Mouse (Mus musculus): ENCODE measurements around the gene Lama4.

The Lama4 gene

DNA sequence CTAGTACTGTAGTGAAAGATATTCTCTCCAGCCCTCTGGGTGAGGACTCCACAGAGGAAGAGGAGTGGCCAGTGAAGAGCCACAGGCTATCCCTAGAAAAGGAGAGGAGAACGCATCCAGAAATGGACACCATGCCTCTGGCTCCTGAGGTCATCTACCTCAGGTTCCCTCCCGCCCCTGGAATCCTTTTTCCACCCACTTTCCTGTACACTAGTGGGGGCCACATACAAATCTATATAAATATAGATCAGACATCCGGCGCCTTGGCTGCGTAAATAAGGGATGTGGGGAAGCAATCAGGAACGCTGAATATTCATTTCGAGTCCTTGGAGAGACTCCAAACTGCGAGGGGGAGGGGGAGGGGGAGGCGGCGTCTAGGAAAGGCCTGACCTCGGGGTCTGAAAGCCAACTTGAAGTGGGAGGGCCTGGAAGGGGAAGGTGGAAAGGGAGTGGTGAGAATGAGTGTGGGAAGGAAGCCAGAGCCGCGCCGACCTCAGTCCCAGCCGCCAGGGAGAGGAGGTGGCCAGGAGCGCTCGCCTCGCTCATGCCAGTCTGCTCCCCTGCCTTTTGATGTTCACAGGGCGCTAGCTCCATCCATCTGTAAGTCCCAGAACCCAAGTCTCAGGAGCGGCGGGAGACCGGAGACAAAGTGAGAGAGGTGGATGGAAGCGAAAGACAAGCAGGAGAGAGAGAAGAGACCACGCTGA lies at the start of gene Lama4:
TSS of gene Lama4 (plus strand) at position 441 of the 707 bp plus-strand sequence.
- peak; percentile 45 for DNase-seq

DNA sequence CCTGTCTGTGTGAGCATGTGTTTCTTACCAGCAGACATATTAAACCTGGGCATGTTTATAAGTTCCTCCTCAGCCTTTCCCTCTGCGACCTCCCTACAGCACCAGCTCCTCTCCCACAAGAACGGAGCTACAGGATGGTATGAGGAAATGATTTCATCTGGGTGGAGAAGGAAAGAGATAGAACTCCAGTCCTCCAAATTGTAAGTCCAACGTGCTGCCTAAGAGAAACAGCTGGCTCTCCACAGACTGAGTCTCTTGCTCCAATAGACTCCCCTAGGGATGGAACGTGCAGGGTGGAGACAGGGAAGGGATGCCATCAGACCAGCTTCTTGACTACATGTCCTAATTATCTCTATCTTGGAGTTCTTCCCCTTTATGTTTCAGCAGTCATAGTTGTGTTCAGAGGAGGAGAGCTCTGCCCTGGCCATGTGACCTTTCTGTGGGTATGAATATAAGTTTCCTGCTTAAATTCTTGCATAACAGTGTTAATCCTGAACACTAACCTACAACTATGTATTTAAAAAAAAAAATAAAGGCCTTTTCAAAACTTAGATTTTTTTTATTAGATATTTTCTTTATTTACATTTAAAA lies 49.2 kb upstream of the Lama4 start:
- no peak for DNase-seq

DNA sequence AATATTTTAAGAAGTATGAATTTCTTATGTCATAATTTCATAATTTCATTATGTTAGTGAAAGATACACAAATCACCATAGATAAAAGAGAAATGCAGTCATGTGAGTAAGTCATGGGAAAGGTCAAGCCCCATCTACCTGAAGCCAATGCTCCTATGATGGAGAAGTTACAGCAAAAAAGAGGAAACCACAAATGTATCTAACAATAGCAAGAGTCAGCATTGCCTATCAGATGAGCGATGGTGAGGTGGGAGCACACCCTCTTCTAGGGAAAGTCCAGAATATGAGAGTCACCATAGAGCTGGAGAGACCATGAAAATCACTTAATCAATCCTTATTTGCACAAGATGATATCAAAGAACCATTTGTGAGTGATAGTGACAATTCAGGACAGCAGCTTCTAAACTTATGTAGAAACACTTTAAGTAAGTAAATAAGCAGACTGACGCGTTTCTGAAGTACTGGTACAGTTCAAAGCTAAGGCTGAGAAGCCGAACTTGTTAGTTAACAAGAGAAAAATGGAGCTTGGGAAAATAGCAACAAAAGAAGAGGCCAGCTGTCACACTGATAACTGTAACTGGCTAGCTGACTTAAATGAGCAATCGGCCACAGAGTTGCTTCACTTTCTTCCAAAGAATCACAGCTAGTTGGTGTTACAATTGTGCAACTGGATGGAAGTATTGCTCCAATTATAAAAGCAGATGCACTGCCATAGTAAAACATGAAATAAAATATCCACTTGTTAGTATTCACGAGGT lies 36.2 kb upstream of the Lama4 start:
- no peak for DNase-seq

DNA sequence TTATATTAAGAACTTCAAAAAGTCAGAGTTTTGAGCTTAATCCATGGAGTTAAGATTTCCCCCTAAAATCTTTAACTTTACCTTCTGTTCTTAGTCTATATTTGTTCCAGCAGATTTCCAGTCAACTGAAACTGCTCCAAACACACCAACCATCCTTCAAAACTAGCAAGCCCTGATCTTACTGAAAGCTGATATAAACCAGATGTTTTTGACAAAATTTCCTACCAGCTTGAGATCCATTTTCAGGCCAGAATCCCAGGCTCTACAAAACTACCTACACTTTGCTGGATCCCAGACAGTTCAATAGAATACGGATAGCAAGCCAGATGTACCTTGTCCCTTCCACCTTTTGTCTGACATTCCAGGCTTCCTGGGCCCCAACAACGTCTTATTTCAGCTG lies 20.6 kb upstream of the Lama4 start:
- DNase-seq = no peak

DNA sequence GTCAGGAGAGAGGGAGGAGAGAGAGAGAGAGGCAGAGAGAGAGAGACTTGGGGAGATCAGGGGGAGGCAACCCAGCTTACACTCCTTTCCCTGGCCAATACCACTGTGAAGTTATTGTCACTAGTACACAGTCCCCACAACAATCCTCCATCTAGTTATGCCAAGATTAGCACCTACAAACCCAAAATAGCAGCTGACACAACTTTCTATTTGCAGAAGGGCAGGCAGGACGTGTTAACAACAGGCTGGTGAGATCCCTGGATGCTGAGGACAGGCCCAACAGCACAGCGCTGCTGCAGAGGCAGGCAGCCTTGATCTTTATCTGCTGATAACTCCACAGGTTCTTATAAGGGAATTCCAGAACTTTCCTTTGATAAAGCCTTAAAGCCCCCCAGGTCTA lies 3.4 kb upstream of the Lama4 start:
- DNase-seq = no peak

DNA sequence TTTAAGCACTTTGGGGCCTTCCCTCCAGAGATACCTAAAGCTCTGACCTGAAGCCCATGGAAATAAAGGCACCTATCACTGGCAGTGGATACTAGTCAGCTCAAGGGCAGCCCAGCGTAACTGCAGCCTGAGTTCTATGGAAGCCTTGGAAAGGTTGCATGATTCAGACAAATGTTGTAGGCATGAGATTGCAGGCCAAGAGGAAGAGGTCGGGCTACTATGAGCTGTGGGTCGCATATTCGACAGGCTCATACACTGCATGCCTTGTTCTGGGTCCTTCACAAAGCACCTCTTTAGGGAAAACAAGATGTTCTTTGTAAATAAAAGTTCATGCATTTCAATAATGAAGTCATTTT lies 618 bp upstream of the Lama4 start:
- no peak for DNase-seq

DNA sequence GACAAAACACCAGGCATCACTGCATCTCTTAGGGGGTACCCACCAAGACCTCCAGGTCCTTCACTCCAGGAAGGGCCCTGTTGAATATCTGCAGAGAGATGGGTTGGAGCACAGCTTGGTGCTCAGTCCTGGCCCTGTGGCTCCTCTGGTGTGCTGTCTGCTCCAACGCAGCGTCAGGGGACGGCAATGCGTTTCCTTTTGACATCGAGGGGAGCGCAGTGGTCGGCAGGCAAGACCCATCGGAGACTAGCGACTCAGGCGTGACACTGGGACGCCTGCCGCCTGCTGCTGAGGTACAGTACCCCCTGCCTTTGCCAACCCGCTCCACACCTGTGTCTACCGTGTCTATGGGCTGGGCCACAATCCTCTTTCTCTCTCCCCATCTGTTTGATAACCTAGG lies 542 bp downstream of the Lama4 start:
- DNase-seq = peak; percentile 13

DNA sequence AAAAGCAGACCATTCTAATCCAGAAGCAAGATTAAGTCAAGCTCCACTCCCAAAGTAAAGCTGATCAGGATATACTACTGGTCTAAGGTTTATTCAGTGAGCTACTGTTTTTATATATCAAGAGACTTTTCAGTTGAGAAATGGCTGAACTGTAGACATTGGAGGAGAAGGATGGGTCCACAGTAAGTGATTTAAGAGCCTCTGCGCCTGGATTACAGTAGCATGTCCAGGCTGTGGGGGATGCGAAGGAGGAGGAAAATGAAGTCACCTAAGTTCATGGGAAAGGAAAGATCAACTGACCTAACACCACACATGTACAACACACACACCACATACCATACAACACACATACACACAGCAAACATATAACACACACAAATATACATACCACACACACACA lies 1.3 kb downstream of the Lama4 start:
- DNase-seq = no peak

DNA sequence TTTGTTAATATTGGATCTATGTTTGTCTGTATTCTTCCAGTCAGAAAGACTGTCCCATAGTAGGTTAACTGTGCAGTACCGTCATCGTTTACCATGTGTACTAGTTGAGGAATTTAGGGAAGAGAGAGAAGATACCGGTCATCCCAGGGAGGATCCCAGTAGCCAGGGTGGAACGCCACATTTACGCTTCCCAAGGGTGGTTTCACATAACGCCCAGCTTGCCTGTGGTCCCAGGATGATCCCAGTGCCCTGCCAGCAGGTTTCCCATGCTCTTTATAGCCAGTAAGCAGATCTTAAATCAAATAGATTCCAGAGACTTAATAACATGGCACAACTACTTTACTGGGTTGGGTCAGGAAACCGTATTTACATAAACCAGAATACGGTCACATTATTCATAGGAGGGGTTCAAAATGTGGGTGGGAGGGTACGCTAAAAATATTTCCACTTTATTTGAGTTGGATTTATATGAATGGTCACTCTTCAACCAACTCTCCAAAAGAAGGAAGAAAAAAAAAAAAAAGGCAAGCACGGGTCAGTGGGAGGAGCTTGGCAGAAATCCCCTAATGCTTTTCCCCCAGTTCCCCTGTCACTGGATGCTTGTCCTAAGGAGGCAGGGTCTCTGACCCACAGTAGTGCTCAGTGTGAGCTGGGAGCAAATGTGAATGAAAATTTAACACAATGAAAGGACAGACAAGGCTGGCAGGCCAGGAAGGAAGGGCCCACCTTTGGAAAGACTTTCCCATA lies 3.2 kb downstream of the Lama4 start:
- DNase-seq = no peak

DNA sequence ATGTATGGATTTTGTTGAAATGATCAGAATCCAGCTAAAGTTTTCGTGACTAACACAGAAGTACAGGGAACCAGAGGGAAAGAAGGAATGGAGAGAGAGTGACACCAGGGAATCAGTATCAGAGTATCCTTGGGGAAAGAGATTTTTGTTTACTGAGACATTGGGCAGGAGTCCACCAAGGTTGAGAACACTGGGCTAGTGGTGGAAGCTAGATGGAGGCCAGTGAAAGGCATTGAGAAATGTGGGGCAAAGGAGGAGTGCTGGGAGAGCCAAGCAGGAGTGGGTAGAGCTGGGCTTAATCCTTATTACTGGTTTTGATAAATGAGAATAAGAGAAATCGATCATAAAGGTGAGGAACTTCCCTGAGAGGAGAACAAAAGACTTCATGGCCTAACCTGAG lies 4.2 kb downstream of the Lama4 start:
- DNase-seq = no peak

DNA sequence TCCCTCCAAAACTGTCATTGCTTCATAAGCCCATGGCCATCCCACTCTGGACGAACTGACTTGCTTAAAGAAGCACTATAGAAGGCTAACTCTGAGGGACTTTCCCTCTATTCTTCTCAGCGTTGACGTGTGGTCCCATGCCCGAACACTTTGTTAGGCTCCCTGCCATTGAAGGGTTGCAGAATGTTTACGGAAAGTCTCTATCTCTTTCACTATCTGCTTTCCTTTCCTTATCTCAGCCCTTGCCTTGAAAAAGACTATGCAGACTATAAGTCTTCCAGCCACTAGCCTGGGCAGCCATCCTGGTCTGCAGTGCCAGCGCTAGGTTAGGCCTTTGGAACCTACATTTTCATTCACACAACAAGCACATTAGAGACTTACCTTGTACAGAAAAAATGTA lies 4.7 kb downstream of the Lama4 start:
- DNase-seq = no peak

DNA sequence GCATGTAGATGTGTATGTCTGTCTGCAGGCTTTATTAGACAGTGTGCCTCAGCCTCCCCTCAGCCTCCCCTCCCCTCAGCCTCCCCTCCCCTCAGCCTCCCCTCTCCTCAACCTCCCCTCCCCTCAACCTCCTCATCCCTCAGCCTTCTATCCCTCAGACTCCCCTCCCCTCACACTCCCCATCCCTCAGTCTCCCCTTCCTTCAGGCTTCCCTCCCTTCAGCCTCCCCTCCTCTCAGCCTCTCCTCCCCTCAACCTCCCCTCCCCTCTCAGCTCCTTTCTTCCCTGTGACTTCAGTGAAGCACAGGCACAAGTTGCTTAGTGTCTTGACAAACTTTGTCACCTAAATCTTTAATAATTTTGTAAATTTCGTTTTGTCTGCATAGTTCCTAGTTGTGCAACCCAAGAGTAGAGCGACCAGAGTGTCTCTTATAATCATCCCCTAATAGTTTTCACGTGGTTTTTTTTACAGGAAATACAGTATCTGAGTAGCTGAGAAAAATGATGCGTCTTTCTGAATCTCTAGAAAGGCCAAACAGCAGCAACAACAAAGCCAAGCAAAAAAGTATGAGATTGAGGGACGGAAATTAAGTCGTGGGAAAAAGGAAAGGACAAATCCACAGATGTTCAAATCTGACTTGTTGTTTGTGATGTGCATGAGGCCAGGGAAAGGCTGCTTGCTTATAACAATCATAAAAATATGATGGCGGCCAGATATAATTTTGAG lies 7.1 kb downstream of the Lama4 start:
- no peak for DNase-seq

DNA sequence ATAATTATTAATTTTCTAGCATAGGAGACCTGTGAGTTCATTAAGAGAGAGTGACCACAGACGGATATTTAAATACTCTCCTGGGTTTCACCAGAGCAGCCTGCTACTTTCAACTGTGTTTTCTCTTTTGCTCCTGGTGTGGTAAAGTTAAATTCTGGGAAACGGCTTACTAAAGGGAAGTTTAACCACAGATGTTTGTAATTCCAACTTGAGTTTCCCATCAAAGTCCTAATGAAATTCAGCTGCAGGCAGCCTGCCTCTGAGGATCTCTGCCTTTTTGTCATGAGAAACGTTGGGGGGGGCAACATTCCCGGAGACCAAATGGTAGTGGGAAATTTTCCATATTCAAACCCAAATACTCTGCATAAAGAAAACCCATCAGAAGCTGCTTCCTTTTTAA lies 7.7 kb downstream of the Lama4 start:
- DNase-seq = no peak

DNA sequence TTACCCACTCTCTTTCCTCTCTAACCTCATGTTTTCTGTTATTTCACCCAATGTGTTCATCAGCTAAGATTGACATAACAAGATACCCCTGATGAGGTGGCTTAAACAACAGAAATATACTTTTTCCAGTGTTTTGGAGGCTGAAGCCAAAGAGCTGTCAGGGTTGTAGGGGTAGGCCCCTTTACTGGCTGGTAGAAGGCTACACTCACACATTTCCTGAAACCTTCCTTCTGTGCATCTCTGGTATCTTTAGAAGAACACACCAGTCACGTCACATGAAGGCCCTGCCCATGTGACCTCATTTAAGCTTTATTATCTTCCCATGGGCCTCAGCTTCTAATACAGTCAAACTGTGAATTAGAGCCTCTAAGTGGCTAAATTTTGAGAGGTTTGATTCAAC lies 12.9 kb downstream of the Lama4 start:
- DNase-seq = no peak

DNA sequence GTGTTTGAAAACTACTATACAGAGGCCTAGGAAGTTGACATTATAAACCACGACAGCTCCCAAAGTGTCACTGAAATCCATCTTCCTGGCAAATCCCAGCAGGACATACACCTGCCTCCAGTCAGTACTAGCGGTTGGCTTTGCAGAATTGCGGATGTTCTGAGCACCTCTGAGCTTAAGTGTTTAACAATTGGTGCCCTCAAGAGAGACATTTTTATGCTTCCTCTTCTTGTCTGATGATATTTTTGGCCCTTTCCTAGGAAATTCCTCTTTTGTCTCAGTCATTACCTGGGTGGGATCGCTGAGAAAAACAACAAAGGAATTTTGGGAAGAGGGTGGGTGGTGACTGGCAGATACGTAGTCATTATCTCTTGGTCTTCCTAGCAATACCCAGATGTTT lies 14.4 kb downstream of the Lama4 start:
- no peak for DNase-seq

DNA sequence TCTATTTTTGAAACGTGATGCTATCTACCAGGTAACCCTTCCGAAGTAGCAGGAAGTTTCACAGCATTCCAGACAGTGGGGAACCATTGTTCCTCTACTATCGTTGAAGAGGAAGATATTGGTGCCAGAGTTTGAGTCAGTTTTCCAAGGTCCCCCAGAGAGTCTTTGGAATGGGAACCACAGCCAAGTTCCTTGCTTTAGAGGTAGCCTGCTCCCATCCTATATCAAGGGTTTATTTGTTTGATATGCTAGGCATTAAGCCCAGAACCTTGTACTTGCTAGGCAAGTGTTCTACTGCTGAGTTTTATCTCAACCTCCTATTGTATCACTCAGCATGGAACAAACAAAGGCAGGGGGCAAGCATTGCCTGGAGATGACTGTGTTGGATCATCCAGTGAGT lies 15.7 kb downstream of the Lama4 start:
- DNase-seq = no peak

DNA sequence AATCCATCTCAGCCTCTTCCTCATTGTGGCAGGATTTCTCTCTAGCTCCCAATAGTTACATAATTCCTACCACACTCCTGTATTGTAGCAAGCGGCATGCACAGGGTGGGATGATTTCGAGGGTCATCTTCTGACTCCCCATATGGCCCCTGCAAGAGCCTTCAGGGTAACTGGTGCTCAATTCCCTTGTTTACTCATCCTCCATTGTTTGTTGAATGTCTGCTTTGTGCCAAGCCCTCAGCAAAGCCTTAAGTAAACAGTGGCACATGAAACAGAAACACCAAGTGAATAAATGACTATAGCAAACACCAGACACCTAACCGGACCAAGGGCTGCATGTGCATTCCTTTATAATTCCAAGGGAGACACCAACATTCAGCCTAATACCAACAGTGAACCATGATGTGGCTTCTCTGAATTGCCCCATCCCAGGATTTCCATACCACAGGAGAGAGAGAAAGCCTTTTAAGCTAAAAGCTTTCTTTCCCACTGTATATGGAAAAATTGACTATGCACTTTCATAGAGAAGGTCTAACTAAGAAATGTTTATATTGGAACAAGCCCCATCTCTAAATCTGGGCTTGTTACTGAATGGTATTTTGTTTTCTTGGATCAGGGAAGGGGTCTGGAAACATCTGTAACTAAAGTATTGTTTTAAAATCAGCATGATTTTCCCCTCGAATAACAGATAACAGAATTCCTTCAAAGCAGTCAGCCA lies 19.2 kb downstream of the Lama4 start:
- DNase-seq = no peak

DNA sequence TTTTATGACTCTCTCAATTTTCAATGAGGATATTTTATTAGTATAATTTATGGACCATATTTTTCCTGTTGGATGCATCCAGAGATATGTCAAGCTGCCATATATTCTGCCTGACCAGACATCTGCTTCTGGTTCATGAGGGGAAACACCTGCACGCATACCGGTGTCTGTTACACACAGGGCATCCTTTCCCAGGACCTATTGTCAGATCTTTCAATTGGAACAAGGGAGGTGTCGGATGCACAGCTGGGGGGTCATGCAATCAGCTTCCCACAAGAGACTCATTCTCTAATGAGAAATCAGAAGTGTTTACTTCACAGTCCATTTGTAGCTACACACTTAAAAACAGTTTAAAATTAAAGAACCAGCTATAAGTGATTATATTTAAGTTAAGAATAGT lies 20.7 kb downstream of the Lama4 start:
- DNase-seq = no peak

DNA sequence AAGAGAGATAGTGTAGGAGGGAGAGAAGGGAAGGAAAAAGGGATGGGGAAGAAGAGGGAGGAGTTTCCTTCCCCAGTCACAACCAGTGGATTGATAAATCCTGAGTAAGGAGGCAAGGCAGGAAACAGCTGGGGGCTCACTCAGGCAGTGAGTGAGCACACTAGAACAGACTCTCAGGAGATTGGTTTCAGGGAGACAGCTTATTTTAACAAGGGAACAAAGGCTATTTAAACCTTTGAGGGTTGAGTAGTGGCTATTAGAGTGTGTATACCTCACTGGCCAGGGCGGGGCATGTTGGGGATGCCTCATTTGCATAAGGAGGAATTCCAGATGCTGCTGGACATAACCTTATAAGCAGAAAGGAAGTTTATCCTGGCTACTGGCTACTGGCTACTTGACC lies 27.5 kb downstream of the Lama4 start:
- DNase-seq = no peak

DNA sequence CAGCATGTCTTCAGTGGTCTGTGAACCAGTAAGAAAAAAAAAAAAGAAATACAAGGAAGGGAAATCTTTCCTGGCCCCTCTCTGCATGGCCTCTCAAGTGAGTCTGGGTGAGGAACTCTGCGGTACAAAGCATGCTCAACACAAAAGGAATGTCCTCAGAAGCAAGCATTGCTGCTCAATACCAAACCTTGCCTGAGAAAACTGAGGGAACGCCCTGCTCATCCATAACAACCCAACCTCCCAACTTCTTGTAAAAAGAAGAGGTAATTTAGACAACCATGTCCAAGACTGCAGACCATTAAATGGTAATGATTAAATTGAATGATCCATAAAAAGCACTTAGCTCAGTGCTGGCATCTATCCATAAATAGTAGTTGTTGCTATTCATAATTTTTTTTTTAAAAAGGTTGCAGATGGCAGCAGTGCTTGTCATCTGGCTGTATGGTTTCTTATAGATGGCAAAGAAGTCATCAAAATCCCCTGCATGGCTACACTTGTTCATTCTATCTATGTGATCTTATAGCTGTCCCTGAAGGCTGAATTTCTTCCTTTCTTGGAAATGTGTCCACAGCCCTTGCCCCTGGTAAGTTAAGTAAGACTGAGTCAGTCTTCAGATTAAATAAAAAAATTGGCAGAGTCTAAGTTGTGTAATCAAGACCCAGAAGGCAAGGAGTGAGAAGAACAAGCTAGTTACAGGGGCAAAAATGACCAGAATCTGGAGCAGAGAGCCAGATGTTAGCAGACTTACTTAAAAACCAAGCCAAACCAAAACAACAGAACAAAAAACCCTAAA lies 28.5 kb downstream of the Lama4 start:
- DNase-seq = no peak

DNA sequence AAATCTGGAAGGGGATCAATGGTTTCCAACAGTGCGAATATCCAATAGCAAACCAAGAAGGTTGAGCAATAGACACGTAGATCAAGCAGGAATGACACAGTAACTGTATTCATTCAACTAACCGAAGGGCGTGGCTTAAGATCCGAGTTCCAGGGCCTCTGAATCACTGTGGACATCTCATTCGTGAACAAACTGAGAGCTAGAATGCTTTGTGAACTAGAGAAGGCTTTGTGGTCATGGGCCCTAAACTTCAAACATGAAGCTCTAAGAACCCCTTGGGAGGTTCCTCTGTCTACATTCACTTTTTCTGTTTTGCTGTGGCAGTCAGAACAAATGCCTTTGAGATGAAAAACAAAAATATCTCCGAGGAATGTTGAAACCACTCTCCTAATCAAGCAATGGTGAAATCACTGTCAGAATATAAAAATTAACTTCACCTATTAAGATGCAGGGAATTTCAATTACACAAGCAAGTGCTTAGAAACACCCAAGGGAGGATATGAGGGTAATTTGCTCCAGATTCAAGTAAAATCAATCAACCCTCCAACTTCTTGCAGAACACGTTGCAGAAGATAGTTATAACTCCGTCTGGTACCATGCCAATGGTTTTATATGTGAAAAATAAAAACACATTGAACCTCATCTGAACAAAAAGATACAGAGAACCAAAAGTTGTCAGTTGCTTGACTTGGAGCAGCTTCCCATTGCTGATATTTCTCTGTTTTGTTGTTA lies 29.6 kb downstream of the Lama4 start:
- DNase-seq = no peak
